Mouse (Mus musculus) embryonic facial prominence, embryonic 13.5 days (tissue): ENCODE data around the gene Fgfr1op2. TPM values are rescaled to one million over a fixed set of nuclear protein-coding genes. Genes with fewer than 3 reads are reported as not detected.
"Not testable (repeated sequence)": the region's sequence is repeated elsewhere in the genome, so short reads cannot be mapped to it uniquely, and the experiment has no call there.

Experiments used
- ATAC-seq: fragments of 200-750 bp; cut with Nextera tagmentation; 2 replicates; pipeline ENCODE4 v1.8.0; 2017; ENCODE audit warnings: low read depth; ENCODE audit not compliant: insufficient number of reproducible peaks, insufficient read depth, low FRiP score, low TSS enrichment
- H3K27ac ChIP-seq: fragments of 300-500 bp; sonication (generic); 2 replicates; pipeline ENCODE4 v1.5.1; 2015; ENCODE audit warnings: moderate library complexity, mild to moderate bottlenecking, inconsistent platforms
- H3K27me3 ChIP-seq: fragments of 300-500 bp; sonication (generic); 2 replicates; pipeline ENCODE4 v1.6.1; 2015; ENCODE audit warnings: mild to moderate bottlenecking, inconsistent platforms
- H3K36me3 ChIP-seq: fragments of 300-500 bp; sonication (generic); 2 replicates; pipeline ENCODE4 v1.6.1; 2015; ENCODE audit warnings: mild to moderate bottlenecking, inconsistent platforms
- H3K4me1 ChIP-seq: fragments of 300-500 bp; sonication (generic); 2 replicates; pipeline ENCODE4 v1.6.1; 2015; ENCODE audit warnings: inconsistent platforms
- H3K4me2 ChIP-seq: fragments of 300-500 bp; sonication (generic); 2 replicates; pipeline ENCODE4 v1.6.1; 2015; ENCODE audit warnings: moderate library complexity, mild to moderate bottlenecking, inconsistent platforms
- H3K4me3 ChIP-seq: fragments of 300-500 bp; sonication (generic); 2 replicates; pipeline ENCODE4 v1.5.1; 2015; ENCODE audit warnings: mild to moderate bottlenecking, inconsistent platforms
- H3K9ac ChIP-seq: fragments of 300-500 bp; sonication (generic); 2 replicates; pipeline ENCODE4 v1.6.1; 2015; ENCODE audit warnings: mild to moderate bottlenecking, inconsistent platforms
- H3K9me3 ChIP-seq: fragments of 300-500 bp; sonication (generic); 2 replicates; pipeline ENCODE4 v1.6.1; 2016; ENCODE audit warnings: inconsistent platforms
- WGBS: fragments of 180-500 bp; shearing (Covaris S2); methylation state at CpG from one replicate; pipeline ENCODE4 v1.1.7; 2015; ENCODE audit warnings: mixed read lengths; 5-methylcytosine and 5-hydroxymethylcytosine counted together
- polyA plus RNA-seq: library from polyadenylated mRNA; unstranded; fragments of >200 nt; fragmentation: Nextera tagmentation; extraction: Ambion mirVana; gene quantifications from 2 replicates; pipeline ENCODE4 v1.2.1, GENCODE M21; 2015

Gene Fgfr1op2
- polyA plus RNA-seq, 1 experiment from 2014 or later, result 94.1 TPM

- no peak overlapping the region for H3K4me2 ChIP-seq
- H3K4me1 ChIP-seq, result no peaks in the 10 kb centered on the region
- no peak overlapping the region for H3K9ac ChIP-seq
- WGBS, result 93% methylated on average over 2 of the region's 2 CpGs
- peaks cover 75% of the 10 kb centered on the region for H3K36me3 ChIP-seq
- H3K27me3 ChIP-seq, result no peaks in the 10 kb centered on the region
- H3K27ac ChIP-seq, result no peak overlapping the region
- ATAC-seq, result no peak
- H3K4me3 ChIP-seq, result no peak overlapping the region
- H3K9me3 ChIP-seq, result no peaks in the 10 kb centered on the region
These were observed 26.6 kb upstream of the Fgfr1op2 start for GRCm38 (mm10) chr6:146550421-146550820.

- Histone ChIP-seq H3K27me3 (no peaks in the 10 kb centered on the region), H3K36me3 (peaks cover 78% of the 10 kb centered on the region), H3K9me3 (no peaks in the 10 kb centered on the region), H3K27ac (no peak overlapping the region), H3K4me2 (no peak overlapping the region), H3K9ac (no peak overlapping the region), H3K4me3 (no peak overlapping the region), H3K4me1 (no peaks in the 10 kb centered on the region)
- no peak for ATAC-seq
These were observed 25.7 kb upstream of the Fgfr1op2 start for GRCm38 (mm10) chr6:146551326-146551725.

- H3K36me3 ChIP-seq, result peaks cover 56% of the 10 kb centered on the region
- H3K4me2 ChIP-seq, H3K27me3 ChIP-seq, H3K9me3 ChIP-seq, H3K4me1 ChIP-seq, H3K4me3 ChIP-seq, H3K27ac ChIP-seq, H3K9ac ChIP-seq, ATAC-seq: not testable (repeated sequence)
- WGBS, result 88% methylated on average over 1 of the region's 1 CpGs
These were observed 14.5 kb upstream of the Fgfr1op2 start for GRCm38 (mm10) chr6:146562461-146562860.

GRCm38 (mm10) chr6:146572073-146572472, 4.9 kb upstream of the Fgfr1op2 start:
- no peak overlapping the region for H3K4me2 ChIP-seq
- H3K27ac ChIP-seq, result no peak overlapping the region
- H3K4me3 ChIP-seq, result no peak overlapping the region
- no peak for ATAC-seq
- H3K27me3 ChIP-seq, result no peaks in the 10 kb centered on the region
- H3K4me1 ChIP-seq, result peaks cover 19% of the 10 kb centered on the region
- no peaks in the 10 kb centered on the region for H3K9me3 ChIP-seq
- no peak overlapping the region for H3K9ac ChIP-seq
- H3K36me3 ChIP-seq, result peaks cover 12% of the 10 kb centered on the region

GRCm38 (mm10) chr6:146577310-146578109, 507 bp downstream of the Fgfr1op2 start, which contains the start of gene Ints13:
Gene Ints13, minus strand, starts transcription at chr6:146577835.
- WGBS, result under 1% methylated on average over 77 of the region's 77 CpGs
- H3K4me1 ChIP-seq, result peaks cover 25% of the 10 kb centered on the region
- peak within 1 kb of the TSS; percentile 96 for H3K9ac ChIP-seq

GRCm38 (mm10) chr6:146578111-146578531, 1.1 kb downstream of the Fgfr1op2 start:
- peak overlapping the region; percentile 96 for H3K27ac ChIP-seq
- WGBS, result under 1% methylated on average over 22 of the region's 22 CpGs
- H3K36me3 ChIP-seq, result 0 out of 2 replicates have a peak, but pooled peaks cover 5% of the 10 kb centered on the region
- peak; percentile 48 for ATAC-seq
- H3K4me3 ChIP-seq, result peak overlapping the region; percentile 92
- H3K9me3 ChIP-seq, result no peaks in the 10 kb centered on the region
- peak overlapping the region; percentile 96 for H3K9ac ChIP-seq
- H3K4me2 ChIP-seq, result peak overlapping the region; percentile 70
- H3K27me3 ChIP-seq, result no peaks in the 10 kb centered on the region
- peaks cover 30% of the 10 kb centered on the region for H3K4me1 ChIP-seq

More at GRCm38 (mm10) chr6:146577310-146578109, 507 bp downstream of the Fgfr1op2 start, which contains the start of gene Ints13:
- 0 out of 2 replicates have a peak, but pooled peaks cover 5% of the 10 kb centered on the region for H3K36me3 ChIP-seq
- peak within 1 kb of the TSS; percentile 96 for H3K27ac ChIP-seq
- ATAC-seq, result peak; percentile 94
- H3K4me3 ChIP-seq, result peak within 1 kb of the TSS; percentile 92
- H3K9me3 ChIP-seq, result no peaks in the 10 kb centered on the region
- H3K27me3 ChIP-seq, result no peaks in the 10 kb centered on the region
- H3K4me2 ChIP-seq, result peak within 1 kb of the TSS; percentile 70

- H3K4me1 ChIP-seq, result peaks cover 30% of the 10 kb centered on the region
- H3K9ac ChIP-seq, result peak overlapping the region; percentile 96
- no peak for ATAC-seq
- no peaks in the 10 kb centered on the region for H3K27me3 ChIP-seq
- 0 out of 2 replicates have a peak, but pooled peaks cover 5% of the 10 kb centered on the region for H3K36me3 ChIP-seq
- H3K4me2 ChIP-seq, result peak overlapping the region; percentile 70
- 8% methylated on average over 7 of the region's 7 CpGs for WGBS
- H3K4me3 ChIP-seq, result peak overlapping the region; percentile 92
- H3K9me3 ChIP-seq, result no peaks in the 10 kb centered on the region
- peak overlapping the region; percentile 96 for H3K27ac ChIP-seq
These were observed 1.6 kb downstream of the Fgfr1op2 start for GRCm38 (mm10) chr6:146578586-146578985.

GRCm38 (mm10) chr6:146580381-146580926, 3.5 kb downstream of the Fgfr1op2 start:
- no peak for ATAC-seq
- no peaks in the 10 kb centered on the region for H3K27me3 ChIP-seq
- H3K4me2 ChIP-seq, result no peak overlapping the region
- no peak overlapping the region for H3K27ac ChIP-seq
- H3K36me3 ChIP-seq, result peaks cover under 1% of the 10 kb centered on the region
- no peaks in the 10 kb centered on the region for H3K9me3 ChIP-seq
- H3K4me1 ChIP-seq, result peaks cover 25% of the 10 kb centered on the region
- no peak overlapping the region for H3K4me3 ChIP-seq
- WGBS, result 23% methylated on average over 2 of the region's 2 CpGs
- no peak overlapping the region for H3K9ac ChIP-seq

GRCm38 (mm10) chr6:146583366-146584046, 6.5 kb downstream of the Fgfr1op2 start:
- 73% methylated on average over 2 of the region's 2 CpGs for WGBS
- H3K4me2 ChIP-seq, result no peak overlapping the region
- no peak overlapping the region for H3K27ac ChIP-seq
- H3K4me1 ChIP-seq, result peaks cover 13% of the 10 kb centered on the region; the same call in 1 of the 2 replicates
- H3K4me3 ChIP-seq, result no peak overlapping the region
- no peaks in the 10 kb centered on the region for H3K27me3 ChIP-seq
- H3K9me3 ChIP-seq, result no peaks in the 10 kb centered on the region
- H3K36me3 ChIP-seq, result peaks cover 26% of the 10 kb centered on the region
- H3K9ac ChIP-seq, result no peak overlapping the region
- ATAC-seq, result no peak

- Histone ChIP-seq H3K9ac (no peak overlapping the region), H3K4me2 (no peak overlapping the region), H3K4me1 (0 out of 2 replicates have a peak, but pooled peaks cover 6% of the 10 kb centered on the region), H3K9me3 (no peaks in the 10 kb centered on the region), H3K27ac (no peak overlapping the region), H3K27me3 (no peaks in the 10 kb centered on the region), H3K36me3 (peaks cover 43% of the 10 kb centered on the region), H3K4me3 (no peak overlapping the region)
- 86% methylated on average over 4 of the region's 5 CpGs for WGBS
- no peak for ATAC-seq
These were observed 8.1 kb downstream of the Fgfr1op2 start for GRCm38 (mm10) chr6:146585134-146585533.

- Histone ChIP-seq H3K4me1 (no peaks in the 10 kb centered on the region), H3K27ac (no peak overlapping the region), H3K9me3 (no peaks in the 10 kb centered on the region), H3K36me3 (peaks cover 81% of the 10 kb centered on the region), H3K4me2 (no peak overlapping the region), H3K4me3 (no peak overlapping the region), H3K27me3 (no peaks in the 10 kb centered on the region), H3K9ac (no peak overlapping the region)
- WGBS, result 88% methylated on average over 4 of the region's 4 CpGs
- ATAC-seq, result no peak
These were observed 25.6 kb downstream of the Fgfr1op2 start for GRCm38 (mm10) chr6:146602601-146603000.
